Mouse (Mus musculus): ENCODE measurements at regions not wholly inside any gene's neighbourhood (a gene's known extent, or its start where the extent isn't known, plus 50 kb on each side); places are given as distances from the start of the nearest gene placed in this dataset.

GRCm38 (mm10) chr3:148558592-148559157 lies 431.7 kb downstream of the Adgrl2 start:
- no peak for DNase-seq

GRCm38 (mm10) chr3:148555324-148555723 lies 435.0 kb downstream of the Adgrl2 start:
- DNase-seq, result no peak

- DNase-seq, result no peak
Observed at GRCm38 (mm10) chr3:148550716-148551115, 439.6 kb downstream of the Adgrl2 start.

GRCm38 (mm10) chr3:148544929-148545328 lies 445.4 kb downstream of the Adgrl2 start:
- no peak for DNase-seq

- DNase-seq, result no peak
Observed at GRCm38 (mm10) chr3:148542217-148542616, 448.1 kb downstream of the Adgrl2 start.

- DNase-seq, result no peak
Observed at GRCm38 (mm10) chr3:148537669-148538271, 452.6 kb downstream of the Adgrl2 start.

GRCm38 (mm10) chr3:148529893-148530292 lies 460.5 kb downstream of the Adgrl2 start:
- no peak for DNase-seq

- no peak for DNase-seq
Observed at GRCm38 (mm10) chr3:148510381-148510780, 480.0 kb downstream of the Adgrl2 start.

- no peak for DNase-seq
Observed at GRCm38 (mm10) chr3:148504928-148505327, 485.4 kb downstream of the Adgrl2 start.

GRCm38 (mm10) chr3:148503432-148503831 lies 486.9 kb downstream of the Adgrl2 start:
- no peak for DNase-seq

GRCm38 (mm10) chr3:148501801-148502200 lies 488.6 kb downstream of the Adgrl2 start:
- no peak for DNase-seq

- DNase-seq, result no peak
Observed at GRCm38 (mm10) chr3:148496672-148497071, 493.7 kb downstream of the Adgrl2 start.

GRCm38 (mm10) chr3:148491287-148491686 lies 499.1 kb downstream of the Adgrl2 start:
- DNase-seq, result no peak

GRCm38 (mm10) chr3:148489201-148489600 lies 501.2 kb downstream of the Adgrl2 start:
- no peak for DNase-seq

- no peak for DNase-seq
Observed at GRCm38 (mm10) chr3:148487949-148488348, 502.4 kb downstream of the Adgrl2 start.

GRCm38 (mm10) chr3:148475862-148476261 lies 514.5 kb downstream of the Adgrl2 start:
- no peak for DNase-seq

- no peak for DNase-seq
Observed at GRCm38 (mm10) chr3:148472943-148473444, 517.4 kb downstream of the Adgrl2 start.

- DNase-seq, result no peak
Observed at GRCm38 (mm10) chr3:148465456-148465855, 524.9 kb downstream of the Adgrl2 start.

GRCm38 (mm10) chr3:148462791-148463190 lies 527.6 kb downstream of the Adgrl2 start:
- DNase-seq, result no peak

- no peak for DNase-seq
Observed at GRCm38 (mm10) chr3:148448888-148449287, 541.5 kb downstream of the Adgrl2 start.

- DNase-seq, result no peak
Observed at GRCm38 (mm10) chr3:148448465-148448864, 541.9 kb downstream of the Adgrl2 start.

GRCm38 (mm10) chr3:148446845-148447244 lies 543.5 kb downstream of the Adgrl2 start:
- DNase-seq, result no peak

GRCm38 (mm10) chr3:148443012-148443411 lies 547.3 kb downstream of the Adgrl2 start:
- no peak for DNase-seq

GRCm38 (mm10) chr3:148434033-148434432 lies 556.3 kb downstream of the Adgrl2 start:
- DNase-seq, result no peak

Data from thymus, adult 18-20 months (tissue).